Mouse (Mus musculus) lung, postnatal 0 days (tissue): ENCODE data around the gene Llph.

Experiments used
- CTCF ChIP-seq: IDR thresholded peaks from 2 replicates; pipeline ENCODE4 v1.5.1; 2016; ENCODE audit warnings: antibody characterized with exemption, mild to moderate bottlenecking
- EP300 ChIP-seq: IDR thresholded peaks from 2 replicates; pipeline ENCODE4 v1.6.1; 2016; ENCODE audit warnings: antibody characterized with exemption, mild to moderate bottlenecking, control low read depth

GRCm38 (mm10) chr10:120271879-120272269, 45.0 kb downstream of the Llph start:
- TF ChIP-seq EP300: no peak
- no peak for TF ChIP-seq CTCF
